Mouse (Mus musculus): ENCODE results near the gene D430041D05Rik.

GRCm38 (mm10) chr2:104256585-104256984 lies 154.2 kb downstream of the D430041D05Rik start:
- no peak for TF ChIP-seq TAL1 (IDR thresholded peaks at IDR 0.05; ENCODE audit: low read length)
- TF ChIP-seq GATA1 (IDR thresholded peaks at IDR 0.05; ENCODE audit: low read length): no peak

Measured in erythroblast, embryonic 14.5 days (primary cell).